Mouse (Mus musculus) MEL (cell line): Measurements from ENCODE around the gene Rpl13a. TPM values are rescaled to one million over a fixed set of nuclear protein-coding genes. Genes with fewer than 3 reads are reported as not detected.
A peak's percentile ranks its signal among the peaks of the same experiment; 100 is the strongest.

Experiments
- DNase-seq: peaks from one replicate; pipeline ENCODE4 v3.0.0; 2011; ENCODE audit warnings: low read depth, low spot score
- H3K27ac ChIP-seq: 2 replicates; pipeline ENCODE4 v1.5.1; 2012; ENCODE audit warnings: low read depth, mild to moderate bottlenecking, control low read depth, low read length, moderate library complexity; ENCODE audit not compliant: control insufficient read depth
- H3K27me3 ChIP-seq, 2 experiments: fragments of 150-350 bp in 1 of 2; sonication (generic) in 1 of 2; 2 replicates each; pipeline ENCODE4 v1.6.1; 2012; ENCODE audit warnings: low read length in 2 of 2, mild to moderate bottlenecking in 2 of 2, improper control_type of control experiment in 1 of 2, moderate library complexity in 1 of 2; ENCODE audit not compliant: insufficient read depth in 2 of 2, control insufficient read depth in 1 of 2
- H3K36me3 ChIP-seq, 2 experiments: 2 replicates each; pipeline ENCODE4 v1.6.1; 2012 to 2014; ENCODE audit warnings: low read length in 2 of 2, improper control_type of control experiment in 1 of 2, inconsistent platforms in 1 of 2, mild to moderate bottlenecking in 1 of 2; ENCODE audit not compliant: insufficient read depth in 2 of 2, control insufficient read depth in 1 of 2
- H3K4me1 ChIP-seq, 2 experiments: fragments of 150-350 bp in 1 of 2; sonication (generic) in 1 of 2; 2 replicates each; pipeline ENCODE4 v1.6.1; 2012; ENCODE audit warnings: low read length in 2 of 2, improper control_type of control experiment in 1 of 2, mild to moderate bottlenecking in 1 of 2; ENCODE audit not compliant: insufficient read depth in 2 of 2, control insufficient read depth in 1 of 2
- H3K4me3 ChIP-seq, 2 experiments: fragments of 150-350 bp in 1 of 2; sonication (generic) in 1 of 2; 2 replicates each; pipeline ENCODE4 v1.5.1; 2012; ENCODE audit warnings: low read depth in 2 of 2, low read length in 2 of 2, mild to moderate bottlenecking in 2 of 2, moderate library complexity in 2 of 2, control low read depth in 1 of 2, improper control_type of control experiment in 1 of 2; ENCODE audit not compliant: control insufficient read depth in 1 of 2, insufficient read depth in 1 of 2
- H3K79me2 ChIP-seq: 2 replicates; pipeline ENCODE4 v1.6.1; 2012; ENCODE audit warnings: mild to moderate bottlenecking, low read length, moderate library complexity; ENCODE audit not compliant: control insufficient read depth, poor library complexity, insufficient read depth
- H3K9ac ChIP-seq: 2 replicates; pipeline ENCODE4 v1.6.1; 2012; ENCODE audit warnings: low read depth, mild to moderate bottlenecking, control low read depth, low read length, moderate library complexity; ENCODE audit not compliant: control insufficient read depth, poor library complexity, severe bottlenecking
- H3K9me3 ChIP-seq: fragments of 150-350 bp; sonication (generic); replicated peaks from 2 replicates; pipeline ENCODE4 v1.6.1; 2012; ENCODE audit warnings: mild to moderate bottlenecking, low read length, improper control_type of control experiment, moderate library complexity; ENCODE audit not compliant: insufficient read depth
- BHLHE40 ChIP-seq: IDR thresholded peaks from 2 replicates; pipeline ENCODE4 v1.6.1; 2012; ENCODE audit warnings: low read depth, mild to moderate bottlenecking, inconsistent platforms, low read length, improper control_type of control experiment, borderline replicate concordance
- CHD1 ChIP-seq: IDR thresholded peaks from 2 replicates; pipeline ENCODE4 v1.6.1; 2012; ENCODE audit warnings: low read depth, mild to moderate bottlenecking, inconsistent platforms, low read length, improper control_type of control experiment
- CHD2 ChIP-seq: IDR thresholded peaks from 2 replicates; pipeline ENCODE4 v1.6.1; 2011; ENCODE audit warnings: low read length, improper control_type of control experiment
- CTCF ChIP-seq, 3 experiments: IDR thresholded peaks in 2 of 3; conservative IDR thresholded peaks in 1 of 3; 2 replicates each; pipeline ENCODE4 v1.5.1; 2011 to 2012; ENCODE audit warnings: low read length in 3 of 3, low read depth in 2 of 3, mild to moderate bottlenecking in 2 of 3, improper control_type of control experiment in 1 of 3, inconsistent platforms in 1 of 3, mixed read lengths in 1 of 3, moderate library complexity in 1 of 3; ENCODE audit not compliant: control insufficient read depth in 1 of 3, insufficient read depth in 1 of 3, poor library complexity in 1 of 3, severe bottlenecking in 1 of 3
- E2F4 ChIP-seq: IDR thresholded peaks from 2 replicates; pipeline ENCODE4 v1.6.1; 2011; ENCODE audit warnings: low read depth, low read length, improper control_type of control experiment, borderline replicate concordance
- ELF1 ChIP-seq: IDR thresholded peaks from 2 replicates; pipeline ENCODE4 v1.6.1; 2014; ENCODE audit warnings: low read depth, mild to moderate bottlenecking, inconsistent platforms, low read length, improper control_type of control experiment, moderate library complexity
- EP300 ChIP-seq, 2 experiments: IDR thresholded peaks; 2 replicates each; pipeline ENCODE4 v1.6.1; 2011; ENCODE audit warnings: improper control_type of control experiment in 2 of 2, low read length in 2 of 2, low read depth in 1 of 2, mild to moderate bottlenecking in 1 of 2
- GABPA ChIP-seq: IDR thresholded peaks from 2 replicates; pipeline ENCODE4 v1.6.1; 2012; ENCODE audit warnings: low read depth, mild to moderate bottlenecking, inconsistent platforms, low read length, improper control_type of control experiment, moderate library complexity
- GATA1 ChIP-seq: IDR thresholded peaks from 2 replicates; pipeline ENCODE4 v1.6.1; 2011; ENCODE audit warnings: low read depth, low read length, improper control_type of control experiment
- HCFC1 ChIP-seq: IDR thresholded peaks from 2 replicates; pipeline ENCODE4 v1.6.1; 2012; ENCODE audit warnings: low read depth, mild to moderate bottlenecking, inconsistent platforms, low read length, improper control_type of control experiment, moderate library complexity
- KAT2A ChIP-seq: conservative IDR thresholded peaks from 2 replicates; pipeline ENCODE4 v1.6.1; 2012; ENCODE audit warnings: low read depth, low read length, improper control_type of control experiment, inconsistent platforms
- MAX ChIP-seq: IDR thresholded peaks from 2 replicates; pipeline ENCODE4 v1.6.1; 2011; ENCODE audit warnings: low read length, improper control_type of control experiment
- MAZ ChIP-seq: IDR thresholded peaks from 2 replicates; pipeline ENCODE4 v1.6.1; 2012; ENCODE audit warnings: low read depth, mild to moderate bottlenecking, inconsistent platforms, low read length, improper control_type of control experiment
- MEF2A ChIP-seq: IDR thresholded peaks from 2 replicates; pipeline ENCODE4 v1.6.1; 2014; ENCODE audit warnings: low read depth, mild to moderate bottlenecking, inconsistent platforms, low read length, improper control_type of control experiment; ENCODE audit not compliant: poor library complexity, insufficient replicate concordance, severe bottlenecking; ENCODE audit errors: extremely low read depth
- MXI1 ChIP-seq: IDR thresholded peaks from 2 replicates; pipeline ENCODE4 v1.6.1; 2011; ENCODE audit warnings: mild to moderate bottlenecking, low read depth, low read length, improper control_type of control experiment
- MYB ChIP-seq: IDR thresholded peaks from 2 replicates; pipeline ENCODE4 v1.6.1; 2011; ENCODE audit warnings: mild to moderate bottlenecking, low read depth, low read length, improper control_type of control experiment
- NELFE ChIP-seq: IDR thresholded peaks from 2 replicates; pipeline ENCODE4 v1.6.1; 2011; ENCODE audit warnings: low read depth, low read length, improper control_type of control experiment
- NRF1 ChIP-seq: IDR thresholded peaks from 2 replicates; pipeline ENCODE4 v1.6.1; 2014; ENCODE audit warnings: low read depth, mild to moderate bottlenecking, inconsistent platforms, low read length, improper control_type of control experiment, moderate library complexity; ENCODE audit not compliant: poor library complexity, insufficient read depth, severe bottlenecking
- POLR2A ChIP-seq, 2 experiments: IDR thresholded peaks; 2 replicates each; pipeline ENCODE4 v1.6.1; 2011 to 2012; ENCODE audit warnings: low read length in 2 of 2, mild to moderate bottlenecking in 2 of 2, control low read depth in 1 of 2, improper control_type of control experiment in 1 of 2, low read depth in 1 of 2, moderate library complexity in 1 of 2; ENCODE audit not compliant: control insufficient read depth in 1 of 2, insufficient read depth in 1 of 2, poor library complexity in 1 of 2
- POLR2AphosphoS2 ChIP-seq: IDR thresholded peaks from 2 replicates; pipeline ENCODE4 v1.6.1; 2011; ENCODE audit warnings: low read length, improper control_type of control experiment
- RAD21 ChIP-seq: IDR thresholded peaks from 2 replicates; pipeline ENCODE4 v1.6.1; 2011; ENCODE audit warnings: mild to moderate bottlenecking, low read depth, low read length, improper control_type of control experiment
- SIN3A ChIP-seq: IDR thresholded peaks from 2 replicates; pipeline ENCODE4 v1.6.1; 2012; ENCODE audit warnings: low read length, improper control_type of control experiment, inconsistent platforms
- SMC3 ChIP-seq: IDR thresholded peaks from 2 replicates; pipeline ENCODE4 v1.6.1; 2011; ENCODE audit warnings: low read depth, low read length, improper control_type of control experiment
- TCF12 ChIP-seq: IDR thresholded peaks from 2 replicates; pipeline ENCODE4 v1.6.1; 2014; ENCODE audit warnings: low read depth, mild to moderate bottlenecking, inconsistent platforms, low read length, improper control_type of control experiment, moderate library complexity
- UBTF ChIP-seq: IDR thresholded peaks from 2 replicates; pipeline ENCODE4 v1.6.1; 2012; ENCODE audit warnings: low read depth, mild to moderate bottlenecking, inconsistent platforms, low read length, improper control_type of control experiment, moderate library complexity, borderline replicate concordance; ENCODE audit not compliant: insufficient read depth
- USF1 ChIP-seq: IDR thresholded peaks from 2 replicates; pipeline ENCODE4 v1.6.1; 2014; ENCODE audit warnings: low read depth, mild to moderate bottlenecking, inconsistent platforms, low read length, improper control_type of control experiment, moderate library complexity
- ZC3H11A ChIP-seq: IDR thresholded peaks from 2 replicates; pipeline ENCODE4 v1.6.1; 2012; ENCODE audit warnings: low read depth, mild to moderate bottlenecking, inconsistent platforms, low read length, improper control_type of control experiment
- polyA plus RNA-seq, 2 experiments: library from polyadenylated mRNA; stranded (reverse) in 1 of 2; unstranded in 1 of 2; fragments of >175 nt in 1 of 2; fragments of >200 nt in 1 of 2; gene quantifications; 2 replicates each; pipeline versions ENCODE4 v1.2.1 to v1.2.4; 2012; ENCODE audit warnings: low replicate concordance in 2 of 2, low read depth in 1 of 2; ENCODE audit not compliant: insufficient read length in 2 of 2, insufficient read depth in 1 of 2, missing spikeins in 1 of 2
- total RNA-seq: library from RNA; depleted of rRNA; stranded (reverse); fragments of 300-350 nt; gene quantifications from 2 replicates; pipeline ENCODE4 v1.2.3, GENCODE M21; 2012

The Rpl13a gene
- total and polyA plus RNA-seq, 3 experiments: 2,091 to 3,727 (median 3,160) TPM

GRCm38 (mm10) chr7:45162551-45162950 is 34.0 kb upstream of the Rpl13a start:
- Histone ChIP-seq H3K4me3 (peak overlapping the region in 1 of 2 experiments; percentile 5; a peak in 1 of 4 replicates), H3K27me3 (peaks cover 4 to 9% of the 10 kb centered on the region in 2 experiments), H3K27ac (no peak overlapping the region), H3K36me3 (peaks cover 0 to 4% of the 10 kb centered on the region in 2 experiments; a peak in 1 of 4 replicates), H3K79me2 (no peaks in the 10 kb centered on the region), H3K9ac (no peak overlapping the region), H3K9me3 (no peaks in the 10 kb centered on the region), H3K4me1 (no peaks in the 10 kb centered on the region; a peak in 2 of 4 replicates)
- DNase-seq: no peak
- TF ChIP-seq POLR2AphosphoS2 (no peak), MYB (no peak), POLR2A (IDR thresholded peaks at IDR 0.05; ENCODE audit: control insufficient read depth in 1 of 2, insufficient read depth in 1 of 2, low read depth in 1 of 2, low read length in 2 of 2, poor library complexity in 1 of 2) (no peak), UBTF (no peak), RAD21 (no peak), ELF1 (no peak), CHD1 (no peak), ZC3H11A (no peak), TCF12 (no peak), EP300 (IDR thresholded peaks at IDR 0.05; ENCODE audit: low read depth in 1 of 2, low read length in 2 of 2) (no peak), MEF2A (no peak)

GRCm38 (mm10) chr7:45161612-45162473 is 33.3 kb upstream of the Rpl13a start:
- no peaks in the 10 kb centered on the region for H3K79me2 ChIP-seq
- H3K4me3 ChIP-seq: peak overlapping the region; percentile 6 to 10; a peak in 1 of 4 replicates
- H3K4me1 ChIP-seq: no peaks in the 10 kb centered on the region; a peak in 2 of 4 replicates
- peaks cover 0 to 4% of the 10 kb centered on the region in 2 experiments; a peak in 1 of 4 replicates for H3K36me3 ChIP-seq
- H3K9ac ChIP-seq: peak overlapping the region; percentile 56
- H3K27ac ChIP-seq: peak overlapping the region; percentile 49; the same call in 1 of the 2 replicates
- no peaks in the 10 kb centered on the region for H3K9me3 ChIP-seq
- peaks cover 4 to 9% of the 10 kb centered on the region in 2 experiments for H3K27me3 ChIP-seq
- DNase-seq: peak; percentile 96
- peak; percentile 76; the same call in 1 of the 2 replicates for TF ChIP-seq BHLHE40
- peak; percentile 30; the same call in 1 of the 2 replicates for TF ChIP-seq TCF12
- no peak; a peak in 1 of 4 replicates for TF ChIP-seq POLR2A (IDR thresholded peaks at IDR 0.05; ENCODE audit: control insufficient read depth in 1 of 2, insufficient read depth in 1 of 2, low read depth in 1 of 2, low read length in 2 of 2, poor library complexity in 1 of 2)
- TF ChIP-seq E2F4: no peak
- no peak for TF ChIP-seq GATA1
- TF ChIP-seq GABPA: no peak
- peak; percentile 56; the same call in 1 of the 2 replicates for TF ChIP-seq KAT2A
- TF ChIP-seq NELFE: no peak
- TF ChIP-seq SMC3: peak; percentile 82
- no peak for TF ChIP-seq MEF2A
- TF ChIP-seq MAX: peak; percentile 69; the same call in 1 of the 2 replicates
- TF ChIP-seq ELF1: peak; percentile 7; the same call in 1 of the 2 replicates
- TF ChIP-seq MXI1: peak; percentile 88
- no peak; a peak in 1 of 4 replicates for TF ChIP-seq EP300 (IDR thresholded peaks at IDR 0.05; ENCODE audit: low read depth in 1 of 2, low read length in 2 of 2)
- TF ChIP-seq ZC3H11A: peak; percentile 39
- TF ChIP-seq MAZ: no peak; the same call in none of the 2 replicates
- 0 out of 2 replicates have a peak, but pooled peaks have one; percentile 26 for TF ChIP-seq NRF1
- peak; percentile 86 for TF ChIP-seq SIN3A
- peak; percentile 77 for TF ChIP-seq USF1
- peak; percentile 95 for TF ChIP-seq HCFC1
- no peak for TF ChIP-seq CHD1
- no peak for TF ChIP-seq CHD2
- TF ChIP-seq CTCF (IDR thresholded peaks at IDR 0.05 in 2 of 3, conservative IDR thresholded peaks at IDR 0.05 in 1 of 3; ENCODE audit: control insufficient read depth in 1 of 3, insufficient read depth in 1 of 3, low read depth in 2 of 3, low read length in 3 of 3, poor library complexity in 1 of 3, severe bottlenecking in 1 of 3): peak; percentile 72 to 94 (median 82)
- TF ChIP-seq UBTF: no peak
